Mouse (Mus musculus) embryonic facial prominence, embryonic 11.5 days (tissue): Measurements from ENCODE around the gene Zc3h15. TPM values are rescaled to one million over a fixed set of nuclear protein-coding genes. Genes with fewer than 3 reads are reported as not detected.

Experiments
- ATAC-seq: fragments of 200-750 bp; cut with Nextera tagmentation; replicated peaks from 2 replicates; pipeline ENCODE4 v1.8.0; 2017; ENCODE audit warnings: low read depth; ENCODE audit not compliant: insufficient number of reproducible peaks, low FRiP score, low TSS enrichment
- DNase-seq: peaks from one replicate; pipeline ENCODE4 v3.0.0-alpha.2; 2015; ENCODE audit warnings: low spot score
- H3K27ac ChIP-seq: fragments of 300-500 bp; sonication (generic); replicated peaks from 2 replicates; pipeline ENCODE4 v1.5.1; 2014; ENCODE audit warnings: mild to moderate bottlenecking, low read depth, low read length, control low read depth
- H3K27me3 ChIP-seq: fragments of 300-500 bp; sonication (generic); 2 replicates; pipeline ENCODE4 v1.6.1; 2014; ENCODE audit warnings: mild to moderate bottlenecking, low read length, moderate library complexity, mixed read lengths; ENCODE audit not compliant: control insufficient read depth, insufficient read depth
- H3K36me3 ChIP-seq: fragments of 300-500 bp; sonication (generic); replicated peaks from 2 replicates; pipeline ENCODE4 v1.6.1; 2014; ENCODE audit warnings: low read depth, mild to moderate bottlenecking, low read length, moderate library complexity, mixed read lengths; ENCODE audit not compliant: control insufficient read depth, insufficient read depth
- H3K4me1 ChIP-seq: fragments of 300-500 bp; sonication (generic); 2 replicates; pipeline ENCODE4 v1.6.1; 2014; ENCODE audit warnings: low read length, mixed read lengths; ENCODE audit not compliant: control insufficient read depth, insufficient read depth
- H3K4me2 ChIP-seq: fragments of 300-500 bp; sonication (generic); 2 replicates; pipeline ENCODE4 v1.6.1; 2014; ENCODE audit warnings: low read depth, mild to moderate bottlenecking, control low read depth, low read length, moderate library complexity
- H3K4me3 ChIP-seq: fragments of 300-500 bp; sonication (generic); 2 replicates; pipeline ENCODE4 v1.5.1; 2014; ENCODE audit warnings: low read depth, low read length, control low read depth
- H3K9ac ChIP-seq: fragments of 300-500 bp; sonication (generic); replicated peaks from 2 replicates; pipeline ENCODE4 v1.6.1; 2014; ENCODE audit warnings: mild to moderate bottlenecking, control low read depth, low read length
- H3K9me3 ChIP-seq: fragments of 300-500 bp; sonication (generic); replicated peaks from 2 replicates; pipeline ENCODE4 v1.6.1; 2016; ENCODE audit warnings: mild to moderate bottlenecking, low read length, inconsistent platforms, mixed read lengths; ENCODE audit not compliant: control insufficient read depth
- WGBS: fragments of 180-500 bp; shearing (Covaris S2); extraction: QIAGEN DNeasy Blood & Tissue Kit; methylation state at CpG from one replicate; pipeline ENCODE4 v1.1.7; 2014; 5-methylcytosine and 5-hydroxymethylcytosine counted together
- polyA plus RNA-seq: library from polyadenylated mRNA; unstranded; fragments of >200 nt; fragmentation: Nextera tagmentation; extraction: Ambion mirVana; gene quantifications from 2 replicates; pipeline ENCODE4 v1.2.1, GENCODE M21; 2014

Zc3h15 gene
- polyA plus RNA-seq, 1 experiment from 2014 or later: 205 TPM

- H3K4me1 ChIP-seq: no peaks in the 10 kb centered on the region
- no peaks in the 10 kb centered on the region for H3K9me3 ChIP-seq
- H3K9ac ChIP-seq: no peak overlapping the region
- H3K27me3 ChIP-seq: no peaks in the 10 kb centered on the region
- no peak for DNase-seq
- no peak overlapping the region for H3K4me2 ChIP-seq
- no peak overlapping the region for H3K27ac ChIP-seq
- 80% methylated on average over 9 of the region's 9 CpGs for WGBS
- ATAC-seq: no peak
- no peaks in the 10 kb centered on the region for H3K36me3 ChIP-seq
- no peak overlapping the region for H3K4me3 ChIP-seq
These were observed 16.7 kb upstream of the Zc3h15 start for GRCm38 (mm10) chr2:83627495-83627894.

GRCm38 (mm10) chr2:83627932-83628331, 16.3 kb upstream of the Zc3h15 start:
- Histone ChIP-seq H3K4me3 (no peak overlapping the region), H3K4me2 (no peak overlapping the region), H3K27me3 (no peaks in the 10 kb centered on the region), H3K36me3 (no peaks in the 10 kb centered on the region), H3K9ac (no peak overlapping the region), H3K4me1 (no peaks in the 10 kb centered on the region), H3K9me3 (no peaks in the 10 kb centered on the region), H3K27ac (no peak overlapping the region)
- no peak for ATAC-seq
- no peak for DNase-seq
- 91% methylated on average over 6 of the region's 6 CpGs for WGBS

- Histone ChIP-seq H3K9me3 (no peaks in the 10 kb centered on the region), H3K36me3 (no peaks in the 10 kb centered on the region), H3K27me3 (no peaks in the 10 kb centered on the region), H3K4me3 (no peak overlapping the region), H3K9ac (no peak overlapping the region), H3K4me1 (no peaks in the 10 kb centered on the region), H3K27ac (no peak overlapping the region), H3K4me2 (no peak overlapping the region)
- DNase-seq: no peak
- WGBS: 92% methylated on average over 1 of the region's 1 CpGs
- no peak for ATAC-seq
These were observed 2.2 kb upstream of the Zc3h15 start for GRCm38 (mm10) chr2:83641993-83642392.

GRCm38 (mm10) chr2:83648916-83649315, 4.7 kb downstream of the Zc3h15 start:
- Histone ChIP-seq H3K27ac (no peak overlapping the region), H3K27me3 (no peaks in the 10 kb centered on the region), H3K4me1 (no peaks in the 10 kb centered on the region), H3K36me3 (no peaks in the 10 kb centered on the region), H3K9ac (no peak overlapping the region), H3K9me3 (no peaks in the 10 kb centered on the region), H3K4me3 (no peak overlapping the region), H3K4me2 (no peak overlapping the region)
- ATAC-seq: no peak
- no peak for DNase-seq
- 91% methylated on average over 9 of the region's 9 CpGs for WGBS

- ATAC-seq (no peak), DNase-seq (no peak)
- no peaks in the 10 kb centered on the region for H3K9me3 ChIP-seq
- H3K4me3 ChIP-seq: no peak overlapping the region
- no peaks in the 10 kb centered on the region for H3K27me3 ChIP-seq
- no peaks in the 10 kb centered on the region for H3K4me1 ChIP-seq
- no peak overlapping the region for H3K4me2 ChIP-seq
- H3K36me3 ChIP-seq: no peaks in the 10 kb centered on the region
- H3K9ac ChIP-seq: no peak overlapping the region
- no peak overlapping the region for H3K27ac ChIP-seq
These were observed 8.4 kb downstream of the Zc3h15 start for GRCm38 (mm10) chr2:83652606-83653005.

- no peak for ATAC-seq
- no peaks in the 10 kb centered on the region for H3K9me3 ChIP-seq
- no peak overlapping the region for H3K4me3 ChIP-seq
- no peaks in the 10 kb centered on the region for H3K27me3 ChIP-seq
- H3K9ac ChIP-seq: no peak overlapping the region
- H3K4me1 ChIP-seq: no peaks in the 10 kb centered on the region
- DNase-seq: no peak
- H3K36me3 ChIP-seq: no peaks in the 10 kb centered on the region; the same call in 1 of the 2 replicates
- WGBS: 78% methylated on average over 3 of the region's 3 CpGs
- H3K27ac ChIP-seq: no peak overlapping the region
- no peak overlapping the region for H3K4me2 ChIP-seq
These were observed 15.0 kb downstream of the Zc3h15 start for GRCm38 (mm10) chr2:83659279-83659678.

GRCm38 (mm10) chr2:83660114-83660513, 15.9 kb downstream of the Zc3h15 start:
- DNase-seq: no peak
- no peaks in the 10 kb centered on the region; the same call in 1 of the 2 replicates for H3K36me3 ChIP-seq
- WGBS: 100% methylated on average over 1 of the region's 1 CpGs

GRCm38 (mm10) chr2:83661351-83661750, 17.1 kb downstream of the Zc3h15 start:
- no peaks in the 10 kb centered on the region for H3K27me3 ChIP-seq
- WGBS: 96% methylated on average over 6 of the region's 6 CpGs

More at GRCm38 (mm10) chr2:83660114-83660513, 15.9 kb downstream of the Zc3h15 start:
- no peaks in the 10 kb centered on the region for H3K9me3 ChIP-seq
- H3K4me1 ChIP-seq: no peaks in the 10 kb centered on the region
- H3K4me3 ChIP-seq: no peak overlapping the region
- no peak overlapping the region for H3K4me2 ChIP-seq
- ATAC-seq: no peak
- H3K9ac ChIP-seq: no peak overlapping the region
- H3K27me3 ChIP-seq: no peaks in the 10 kb centered on the region
- no peak overlapping the region for H3K27ac ChIP-seq

More at GRCm38 (mm10) chr2:83661351-83661750, 17.1 kb downstream of the Zc3h15 start:
- H3K4me1 ChIP-seq: no peaks in the 10 kb centered on the region
- no peak overlapping the region for H3K4me2 ChIP-seq
- DNase-seq (no peak), ATAC-seq (no peak)
- no peaks in the 10 kb centered on the region for H3K9me3 ChIP-seq
- H3K4me3 ChIP-seq: no peak overlapping the region
- H3K9ac ChIP-seq: no peak overlapping the region
- no peak overlapping the region for H3K27ac ChIP-seq
- no peaks in the 10 kb centered on the region; the same call in 1 of the 2 replicates for H3K36me3 ChIP-seq
